Mouse (Mus musculus) gastrocnemius, postnatal 36 days (tissue): ENCODE measurements at regions not wholly inside any gene's neighbourhood (a gene's known extent, or its start where the extent isn't known, plus 50 kb on each side); places are given as distances from the start of the nearest gene placed in this dataset.

ENCODE experiments used
- DNase-seq, 2 experiments: peaks; one replicate each; pipeline ENCODE4 v3.0.0; 2022
- intact Hi-C: fragments of 180-260 bp; cut with DNase I; formaldehyde crosslinking; loops from one replicate; pipeline ENCODE4 v1.15.1; 2025

GRCm38 (mm10) chr9:47127756-47128424 lies 129.3 kb downstream of the Gm4791 start:
- intact Hi-C loops = loop anchor here (10.0 kb wide), 1 partner anchor 567 kb away; no protein-coding TSS in a partner anchor
- no peak for DNase-seq

GRCm38 (mm10) chr9:47129101-47129500 lies 130.6 kb downstream of the Gm4791 start:
- intact Hi-C loops = loop anchor here (10.0 kb wide), 1 partner anchor 566 kb away; no protein-coding TSS in a partner anchor
- DNase-seq = no peak

- intact Hi-C loops = no loop called here
- DNase-seq = no peak
Observed at GRCm38 (mm10) chr9:47133454-47133853, 134.9 kb downstream of the Gm4791 start.

DNA sequence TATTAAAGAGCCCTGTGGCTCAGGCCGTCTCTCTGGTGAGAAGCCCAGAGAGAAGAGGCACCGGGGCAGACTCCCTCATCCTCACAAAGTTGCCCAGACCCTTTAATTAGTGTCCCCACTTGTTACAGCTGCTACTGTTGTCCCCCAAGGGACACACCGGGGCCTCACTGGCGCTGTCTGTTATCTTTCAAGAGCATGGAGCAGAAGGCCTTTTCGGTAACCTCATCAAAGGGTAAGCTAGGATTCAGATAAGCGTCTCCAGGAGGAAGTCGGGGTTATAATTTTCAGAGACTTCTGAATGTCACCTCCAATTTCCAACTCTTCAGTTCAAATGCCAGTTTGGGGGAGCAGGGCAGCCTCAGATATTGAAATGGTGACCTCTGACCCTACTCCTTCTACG lies 135.3 kb downstream of the Gm4791 start:
- no peak for DNase-seq

GRCm38 (mm10) chr9:47134479-47134878 lies 135.9 kb downstream of the Gm4791 start:
- intact Hi-C loops = no loop called here
- DNase-seq = no peak

More for the DNA sequence above, 135.3 kb downstream of the Gm4791 start:
- intact Hi-C loops = no loop called here

GRCm38 (mm10) chr9:47136641-47137040 lies 138.1 kb downstream of the Gm4791 start:
- no peak for DNase-seq
- intact Hi-C loops = no loop called here

GRCm38 (mm10) chr9:47153471-47153870 lies 154.9 kb downstream of the Gm4791 start:
- DNase-seq = no peak
- intact Hi-C loops = no loop called here

DNA sequence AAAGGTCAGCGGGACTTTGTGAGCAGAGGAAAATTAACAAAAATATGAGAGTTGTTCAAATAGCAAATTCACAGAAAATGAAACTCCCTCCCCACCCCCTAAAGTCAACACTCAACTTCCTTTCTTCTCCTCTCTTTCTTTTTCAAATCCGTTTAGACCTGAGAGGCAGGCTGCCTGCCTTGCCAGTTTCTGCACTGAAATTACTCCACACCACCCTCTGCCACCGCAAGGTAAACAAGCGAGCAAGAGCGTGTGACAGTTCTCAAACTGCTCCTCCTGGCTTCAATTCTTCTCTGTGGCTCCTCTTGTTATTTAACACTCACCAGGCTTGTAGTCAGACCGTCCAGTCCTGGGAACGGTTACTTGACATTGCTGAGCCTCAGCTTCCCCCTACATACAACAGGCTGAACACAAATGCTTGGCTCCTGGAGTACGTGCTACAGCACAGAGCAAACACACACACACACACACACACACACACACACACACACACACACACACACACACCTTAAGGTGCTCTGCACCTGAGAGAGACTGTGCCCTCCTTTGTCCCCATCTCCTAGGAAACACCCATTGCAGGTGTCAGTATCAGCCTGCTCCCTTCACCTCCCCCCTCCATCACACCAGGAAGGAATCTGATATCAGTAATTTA lies 167.1 kb downstream of the Gm4791 start:
- no peak for DNase-seq
- intact Hi-C loops = no loop called here

DNA sequence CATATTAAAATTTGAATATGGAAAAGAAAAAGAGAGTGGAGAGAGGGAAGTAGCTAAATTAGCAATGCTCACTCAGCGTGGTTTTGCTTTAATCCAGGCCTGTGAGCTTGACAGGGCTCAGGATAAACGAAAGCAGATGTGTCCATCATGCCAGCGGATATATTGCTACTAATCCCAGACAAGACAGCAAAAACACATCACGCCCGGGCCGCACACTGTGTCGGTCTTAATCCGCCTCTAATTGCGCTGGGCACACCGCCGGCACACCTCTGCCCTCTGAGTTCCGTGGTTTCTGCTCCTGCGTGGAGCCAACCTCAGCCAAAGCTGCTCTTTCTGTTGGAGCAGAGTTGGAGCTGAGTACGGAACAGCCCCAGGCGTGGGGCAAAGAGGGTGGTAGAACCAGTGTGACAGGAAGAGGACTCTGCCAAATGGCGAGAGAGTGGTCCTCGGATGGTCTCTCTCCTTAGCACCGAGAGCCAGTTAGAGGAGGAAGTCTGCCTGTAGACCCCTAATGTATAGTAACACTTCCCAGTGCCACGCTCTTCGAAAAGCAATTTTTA lies 169.2 kb downstream of the Gm4791 start:
- intact Hi-C loops = no loop called here
- DNase-seq = no peak

- intact Hi-C loops = no loop called here
- DNase-seq = no peak
Observed at GRCm38 (mm10) chr9:47176044-47176443, 177.5 kb downstream of the Gm4791 start.

DNA sequence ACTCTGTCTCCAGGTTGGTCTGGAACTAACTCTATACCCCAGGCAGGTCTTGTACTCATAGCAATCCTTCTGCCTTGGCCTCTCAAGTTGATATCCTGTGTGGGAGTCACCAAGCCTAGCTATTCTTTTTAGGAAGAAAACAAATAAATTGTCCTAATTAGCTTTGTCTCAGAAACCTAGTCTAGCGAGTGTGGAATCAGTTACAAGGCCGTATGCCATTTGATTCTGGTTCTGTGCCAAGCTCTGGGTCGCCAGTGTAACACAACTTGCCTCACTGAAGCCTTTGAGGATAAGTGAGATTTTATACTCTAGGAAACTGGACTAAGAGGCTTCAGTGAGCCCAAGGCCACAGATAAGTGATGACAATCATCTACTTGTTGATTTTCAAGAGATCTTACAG lies 219.6 kb downstream of the Gm4791 start:
- no peak for DNase-seq
- intact Hi-C loops = no loop called here

DNA sequence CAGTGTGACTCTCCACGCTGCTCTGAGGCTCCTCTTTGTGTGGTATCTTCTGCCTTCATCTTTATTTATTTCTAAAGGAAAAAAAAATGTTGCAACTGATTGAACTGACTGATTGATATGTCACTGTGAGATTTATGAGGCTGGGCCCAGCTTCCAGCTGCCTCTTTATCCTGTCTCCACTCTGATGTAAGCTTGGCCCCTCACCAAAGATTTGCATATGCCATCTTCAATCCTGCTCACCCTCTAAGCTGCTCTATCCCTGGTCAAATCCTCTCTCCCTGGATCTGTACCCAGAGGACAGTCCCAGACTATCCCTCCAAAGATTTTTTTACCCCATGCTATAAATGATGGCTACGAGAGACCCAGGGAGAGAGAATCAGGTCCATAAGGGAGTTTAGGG lies 225.0 kb downstream of the Gm4791 start:
- no peak for DNase-seq
- intact Hi-C loops = no loop called here

GRCm38 (mm10) chr9:47224249-47224648 lies 225.7 kb downstream of the Gm4791 start:
- DNase-seq = no peak
- intact Hi-C loops = no loop called here

GRCm38 (mm10) chr9:47226476-47227271 lies 228.1 kb downstream of the Gm4791 start:
- DNase-seq = no peak
- intact Hi-C loops = no loop called here

DNA sequence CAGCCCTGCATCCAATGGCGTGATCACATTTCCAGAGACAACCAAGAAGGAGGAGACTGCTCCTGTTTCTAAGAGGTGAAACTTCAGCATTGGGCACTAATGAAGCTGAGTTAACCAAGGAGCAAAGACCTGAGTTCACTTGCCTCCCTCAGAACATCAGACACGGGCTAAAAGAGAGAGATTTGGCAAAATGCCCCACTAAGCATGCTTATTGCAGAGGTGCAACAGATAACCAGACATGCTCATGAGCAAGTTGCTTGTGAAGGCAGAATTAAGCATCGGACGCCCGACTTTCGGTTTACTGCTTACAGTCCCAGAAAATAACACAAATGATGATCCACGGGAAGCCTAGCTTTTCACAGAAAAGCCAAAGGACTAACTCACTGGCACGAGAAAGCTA lies 228.8 kb downstream of the Gm4791 start:
- intact Hi-C loops = no loop called here
- DNase-seq = no peak

GRCm38 (mm10) chr9:47228736-47229135 lies 230.2 kb downstream of the Gm4791 start:
- DNase-seq = no peak
- intact Hi-C loops = no loop called here

DNA sequence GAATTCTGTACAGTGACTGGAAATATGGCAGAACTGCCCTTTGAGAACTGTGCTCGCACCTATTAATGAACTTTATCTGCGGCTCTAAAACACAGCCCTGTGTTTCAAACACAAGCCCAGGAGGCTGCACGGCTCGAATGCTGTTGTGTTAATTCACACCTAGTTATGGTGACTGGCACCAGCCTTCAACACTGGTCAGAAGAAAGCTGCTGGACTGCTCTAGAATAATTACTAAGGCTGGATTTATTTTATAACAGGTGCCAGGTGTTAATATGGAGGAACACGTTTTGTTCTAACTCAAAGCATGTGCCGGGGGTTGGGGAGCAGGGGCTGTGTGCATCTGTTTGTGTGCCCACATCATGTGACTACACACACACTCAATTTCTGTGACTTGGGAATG lies 230.8 kb downstream of the Gm4791 start:
- intact Hi-C loops = no loop called here

GRCm38 (mm10) chr9:47240950-47241349 lies 242.4 kb downstream of the Gm4791 start:
- intact Hi-C loops = no loop called here
- DNase-seq = no peak

More for the DNA sequence above, 230.8 kb downstream of the Gm4791 start:
- DNase-seq = no peak

GRCm38 (mm10) chr9:47242051-47242450 lies 243.5 kb downstream of the Gm4791 start:
- DNase-seq = no peak
- intact Hi-C loops = no loop called here

GRCm38 (mm10) chr9:47242526-47242925 lies 244.0 kb downstream of the Gm4791 start:
- intact Hi-C loops = no loop called here
- DNase-seq = no peak

DNA sequence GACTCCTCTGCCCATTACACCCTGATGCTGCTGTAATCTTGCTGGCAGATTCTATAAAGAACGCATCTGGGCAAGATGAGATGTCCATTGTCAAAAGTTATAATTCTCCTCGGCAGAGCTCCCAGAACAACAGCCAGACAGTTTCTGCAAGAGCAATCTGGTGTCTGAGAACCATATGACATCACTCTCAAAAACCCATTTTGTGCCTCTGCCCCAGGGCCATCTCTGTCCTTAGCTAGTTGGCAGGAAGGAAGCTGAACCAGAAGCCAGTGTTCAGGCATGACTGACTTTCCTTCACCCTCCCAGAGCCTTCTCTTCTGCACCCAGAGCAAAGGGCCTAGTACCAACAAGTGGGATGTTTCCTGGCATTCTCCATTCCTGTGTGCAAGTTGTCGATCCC lies 250.5 kb downstream of the Gm4791 start:
- intact Hi-C loops = no loop called here
- DNase-seq = no peak
